Mouse (Mus musculus): Measurements from ENCODE around the gene Tnfsf15. TPM values are rescaled to one million over a fixed set of nuclear protein-coding genes. Genes with fewer than 3 reads are reported as not detected.

The Tnfsf15 gene
- 0.05 TPM in 1 of 2 replicates, not detected in the other for polyA plus RNA-seq (2015; fragmentation: Nextera tagmentation; extraction: Ambion mirVana)

GRCm38 (mm10) chr4:63744693-63745171, at the start of gene Tnfsf15:
TSS of gene Tnfsf15 (minus strand) at chr4:63745113.
- Histone ChIP-seq H3K9ac (no peak within 1 kb of the TSS), H3K4me2 (peak within 1 kb of the TSS; percentile 14), H3K4me3 (no peak within 1 kb of the TSS), H3K36me3 (no peaks in the 10 kb centered on the region), H3K4me1 (peaks cover 12% of the 10 kb centered on the region), H3K9me3 (no peaks in the 10 kb centered on the region), H3K27ac (replicated peaks) (no peak within 1 kb of the TSS), H3K27me3 (replicated peaks) (peaks cover 52% of the 10 kb centered on the region)
- ATAC-seq (ENCODE audit: extremely low read depth, insufficient number of reproducible peaks, low FRiP score, low TSS enrichment): no peak
- 27% methylated on average over 8 of the region's 8 CpGs for WGBS

DNA sequence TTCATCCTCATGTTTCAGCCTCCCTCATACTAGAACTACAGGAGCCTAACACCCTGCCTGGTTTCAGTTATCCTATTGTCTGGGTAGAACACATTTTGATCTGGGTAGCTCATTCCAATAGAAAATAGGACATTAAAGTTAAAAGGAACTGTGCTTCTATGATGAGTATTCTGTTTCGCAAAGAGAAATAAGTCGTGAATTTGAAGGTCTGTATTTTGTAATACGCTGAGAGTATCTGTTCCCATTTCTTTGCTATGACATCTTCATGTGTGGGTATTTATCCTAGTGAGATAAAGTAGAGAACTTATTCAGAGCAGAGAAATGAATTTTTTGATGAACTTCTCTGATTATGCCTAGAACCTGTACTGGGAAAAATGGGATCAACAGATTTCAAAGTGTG, 47.4 kb upstream of the Tnfsf15 start:
- Histone ChIP-seq H3K27me3 (replicated peaks) (no peaks in the 10 kb centered on the region; the same call in 1 of the 2 replicates), H3K9ac (no peak overlapping the region), H3K4me2 (no peak overlapping the region), H3K4me1 (no peaks in the 10 kb centered on the region), H3K36me3 (no peaks in the 10 kb centered on the region), H3K4me3 (no peak overlapping the region), H3K27ac (replicated peaks) (no peak overlapping the region), H3K9me3 (no peaks in the 10 kb centered on the region)
- 92% methylated on average over 3 of the region's 3 CpGs for WGBS
- ATAC-seq (ENCODE audit: extremely low read depth, insufficient number of reproducible peaks, low FRiP score, low TSS enrichment): no peak

DNA sequence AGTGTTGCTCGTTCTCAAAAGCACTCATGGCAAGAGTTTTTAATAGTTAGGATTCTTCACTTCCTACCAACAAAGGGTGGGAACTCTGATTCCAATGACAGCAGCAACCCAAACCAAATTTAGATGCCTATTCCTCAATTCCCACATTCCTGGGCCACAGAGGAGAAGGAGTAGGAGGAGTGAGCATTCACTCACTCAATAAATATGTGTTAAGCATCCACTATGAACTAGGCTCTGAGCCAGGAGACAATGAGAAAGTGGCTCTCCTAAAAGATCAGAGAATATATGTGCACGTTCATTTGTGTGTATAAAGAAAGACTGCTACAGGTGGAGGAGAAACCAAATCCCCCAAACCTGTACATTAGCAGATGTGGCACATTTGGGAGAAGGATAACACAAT, 40.6 kb upstream of the Tnfsf15 start:
- Histone ChIP-seq H3K4me3 (no peak overlapping the region), H3K27me3 (replicated peaks) (no peaks in the 10 kb centered on the region), H3K27ac (replicated peaks) (no peak overlapping the region), H3K9me3 (no peaks in the 10 kb centered on the region), H3K36me3 (no peaks in the 10 kb centered on the region), H3K9ac (no peak overlapping the region), H3K4me2 (no peak overlapping the region), H3K4me1 (no peaks in the 10 kb centered on the region)
- no peak for ATAC-seq (ENCODE audit: extremely low read depth, insufficient number of reproducible peaks, low FRiP score, low TSS enrichment)
- WGBS: 42% methylated on average over 2 of the region's 2 CpGs

DNA sequence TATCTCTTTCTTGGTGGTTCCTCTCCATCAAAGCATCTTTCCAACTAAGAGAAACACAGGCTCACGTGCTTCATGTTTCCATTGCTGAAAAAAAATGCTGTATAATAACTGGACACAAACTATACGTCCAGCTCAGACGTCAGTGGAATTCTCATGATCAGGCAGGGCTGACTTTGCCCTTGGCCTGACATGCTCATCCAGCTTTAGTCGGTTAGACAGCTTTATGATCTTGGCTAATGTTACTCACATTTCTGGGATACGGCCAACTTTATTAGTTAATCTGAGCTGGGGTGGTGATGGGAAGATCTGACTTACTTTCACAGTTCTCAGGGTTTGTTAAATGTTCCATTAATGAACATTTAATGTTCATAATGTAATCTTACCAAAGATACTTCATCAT, 38.9 kb upstream of the Tnfsf15 start:
- 65% methylated on average over 5 of the region's 5 CpGs for WGBS
- Histone ChIP-seq H3K4me3 (no peak overlapping the region), H3K9ac (no peak overlapping the region), H3K9me3 (no peaks in the 10 kb centered on the region), H3K27me3 (replicated peaks) (no peaks in the 10 kb centered on the region), H3K4me1 (no peaks in the 10 kb centered on the region), H3K27ac (replicated peaks) (no peak overlapping the region), H3K36me3 (no peaks in the 10 kb centered on the region), H3K4me2 (no peak overlapping the region)
- no peak for ATAC-seq (ENCODE audit: extremely low read depth, insufficient number of reproducible peaks, low FRiP score, low TSS enrichment)

DNA sequence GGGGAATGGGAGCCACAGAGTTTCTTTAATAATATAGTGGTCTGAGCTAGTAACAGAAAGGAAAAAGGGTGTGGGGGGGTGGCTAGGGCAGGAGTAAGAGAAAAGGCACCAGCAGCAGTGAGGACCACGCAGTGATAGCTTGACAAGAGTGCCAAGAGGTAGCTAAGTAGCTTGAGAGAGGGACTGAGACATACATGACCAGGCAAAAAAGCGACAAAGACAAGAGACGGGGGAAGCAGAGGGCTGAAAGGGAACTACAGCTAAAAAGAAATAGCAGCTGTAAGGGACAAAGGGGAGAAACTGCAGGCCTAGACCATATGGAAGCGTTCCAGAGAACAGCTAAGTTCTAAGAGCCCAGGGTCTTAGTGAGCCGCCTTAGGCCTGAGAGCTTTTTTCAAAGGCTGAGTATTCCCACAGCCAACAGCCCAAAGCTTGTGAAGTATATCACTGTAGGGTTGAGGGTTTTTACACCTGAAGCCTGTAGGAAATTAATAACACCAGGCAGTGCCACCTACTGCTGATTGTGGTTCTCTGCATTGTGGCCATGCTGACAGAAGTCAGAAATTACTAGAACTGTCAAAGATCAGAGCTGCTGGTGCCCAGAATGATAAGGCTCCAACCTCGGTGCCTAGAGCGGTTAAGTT, 38.2 kb upstream of the Tnfsf15 start:
- H3K9me3 ChIP-seq: no peaks in the 10 kb centered on the region
- no peaks in the 10 kb centered on the region for H3K4me1 ChIP-seq
- no peak overlapping the region for H3K27ac ChIP-seq (replicated peaks)
- H3K4me3 ChIP-seq: no peak overlapping the region
- H3K27me3 ChIP-seq (replicated peaks): no peaks in the 10 kb centered on the region
- no peak overlapping the region for H3K9ac ChIP-seq
- no peaks in the 10 kb centered on the region for H3K36me3 ChIP-seq
- H3K4me2 ChIP-seq: no peak overlapping the region
- 64% methylated on average over 7 of the region's 7 CpGs for WGBS
- ATAC-seq (ENCODE audit: extremely low read depth, insufficient number of reproducible peaks, low FRiP score, low TSS enrichment): no peak

DNA sequence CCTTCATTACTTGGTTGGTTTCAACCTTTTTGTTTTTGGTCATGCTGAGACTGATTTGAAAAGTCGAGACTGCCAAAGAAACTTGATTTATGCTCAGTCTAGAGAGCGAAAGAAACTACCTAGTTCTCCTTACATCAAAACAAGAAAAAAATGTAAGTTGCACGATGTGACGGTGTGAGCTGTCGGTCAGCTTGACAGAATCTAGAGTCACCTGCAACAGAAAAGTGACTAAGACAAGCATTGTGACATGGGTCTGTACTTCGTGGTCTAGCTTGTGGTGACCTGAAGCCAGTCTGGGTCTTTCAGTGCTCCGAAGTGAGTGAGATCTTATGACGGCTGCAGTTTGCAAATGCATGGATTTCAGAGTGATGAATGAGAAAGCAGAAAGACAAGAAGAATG, 32.3 kb upstream of the Tnfsf15 start:
- Histone ChIP-seq H3K4me3 (no peak overlapping the region), H3K27ac (replicated peaks) (no peak overlapping the region), H3K36me3 (no peaks in the 10 kb centered on the region), H3K9ac (no peak overlapping the region), H3K9me3 (no peaks in the 10 kb centered on the region), H3K4me1 (no peaks in the 10 kb centered on the region), H3K27me3 (replicated peaks) (no peaks in the 10 kb centered on the region), H3K4me2 (no peak overlapping the region)
- 76% methylated on average over 8 of the region's 8 CpGs for WGBS
- ATAC-seq (ENCODE audit: extremely low read depth, insufficient number of reproducible peaks, low FRiP score, low TSS enrichment): no peak

DNA sequence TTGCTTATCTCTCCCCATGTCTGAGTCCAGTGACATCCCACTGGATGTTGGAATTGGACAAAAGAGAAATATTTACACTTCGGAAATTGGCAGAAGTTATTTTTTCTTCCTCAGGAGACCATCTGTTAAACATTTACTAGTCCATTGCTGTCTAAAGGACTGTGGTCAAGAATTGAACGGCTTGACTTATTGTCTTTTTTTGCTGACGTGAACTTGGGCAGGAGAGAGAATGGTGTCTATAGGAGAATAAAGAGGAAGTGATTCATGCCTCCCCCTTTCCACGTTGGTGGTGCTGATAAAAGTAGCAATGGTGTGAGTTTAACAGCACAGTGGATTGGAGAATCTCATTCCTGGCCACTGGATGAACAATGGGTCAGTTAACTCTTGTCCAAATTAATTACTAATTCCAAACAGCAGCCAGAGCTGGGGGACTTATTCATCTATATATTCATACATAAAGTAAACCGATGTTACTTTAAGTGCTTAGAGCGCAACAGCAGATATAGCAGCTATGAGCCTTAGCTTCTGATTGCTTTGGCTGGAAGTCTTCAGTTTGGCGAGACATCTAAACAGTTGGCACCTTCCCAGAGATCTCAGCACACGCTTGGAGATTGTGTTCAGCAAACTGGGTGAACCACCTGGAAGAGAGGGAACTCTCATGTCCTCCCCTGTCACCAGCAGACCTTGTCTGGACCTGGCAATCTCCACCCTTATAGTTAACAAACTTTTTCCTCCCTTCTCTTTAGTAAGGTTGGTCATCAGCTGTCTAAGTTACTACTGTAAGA, 28.6 kb upstream of the Tnfsf15 start:
- Histone ChIP-seq H3K36me3 (no peaks in the 10 kb centered on the region), H3K27ac (replicated peaks) (no peak overlapping the region), H3K4me1 (no peaks in the 10 kb centered on the region), H3K4me2 (no peak overlapping the region), H3K9ac (no peak overlapping the region), H3K27me3 (replicated peaks) (no peaks in the 10 kb centered on the region), H3K4me3 (no peak overlapping the region), H3K9me3 (no peaks in the 10 kb centered on the region)
- WGBS: 61% methylated on average over 8 of the region's 8 CpGs
- ATAC-seq (ENCODE audit: extremely low read depth, insufficient number of reproducible peaks, low FRiP score, low TSS enrichment): no peak

DNA sequence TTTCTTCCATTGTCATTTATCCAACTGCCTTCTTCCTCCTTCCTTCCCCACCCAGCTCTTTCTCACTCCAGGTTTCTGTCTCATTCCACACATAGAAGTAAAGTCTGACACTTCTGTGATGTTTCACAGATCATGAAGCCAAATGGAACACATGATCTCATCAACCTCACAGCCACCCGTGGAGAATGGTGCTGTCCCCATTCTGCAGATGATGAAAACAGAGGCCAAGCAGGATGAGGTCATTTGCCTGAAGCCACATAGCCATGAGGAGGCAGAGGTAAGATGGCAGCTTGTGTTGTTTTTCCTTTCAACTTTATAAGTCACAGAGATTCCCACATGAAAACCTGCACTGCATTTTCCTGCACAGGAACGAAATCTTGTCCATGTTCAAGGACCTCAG, 27.6 kb upstream of the Tnfsf15 start:
- no peak overlapping the region for H3K4me3 ChIP-seq
- 64% methylated on average over 2 of the region's 2 CpGs for WGBS
- H3K36me3 ChIP-seq: no peaks in the 10 kb centered on the region
- ATAC-seq (ENCODE audit: extremely low read depth, insufficient number of reproducible peaks, low FRiP score, low TSS enrichment): no peak
- no peak overlapping the region for H3K9ac ChIP-seq
- no peaks in the 10 kb centered on the region for H3K27me3 ChIP-seq (replicated peaks)
- no peaks in the 10 kb centered on the region for H3K9me3 ChIP-seq
- H3K27ac ChIP-seq (replicated peaks): no peak overlapping the region
- H3K4me1 ChIP-seq: no peaks in the 10 kb centered on the region
- no peak overlapping the region for H3K4me2 ChIP-seq

- WGBS: 61% methylated on average over 4 of the region's 4 CpGs
- H3K27me3 ChIP-seq (replicated peaks): no peaks in the 10 kb centered on the region
- no peak overlapping the region for H3K4me3 ChIP-seq
- no peaks in the 10 kb centered on the region for H3K36me3 ChIP-seq
- no peaks in the 10 kb centered on the region for H3K4me1 ChIP-seq
- no peak overlapping the region for H3K27ac ChIP-seq (replicated peaks)
- ATAC-seq (ENCODE audit: extremely low read depth, insufficient number of reproducible peaks, low FRiP score, low TSS enrichment): no peak
- H3K4me2 ChIP-seq: no peak overlapping the region
- H3K9me3 ChIP-seq: no peaks in the 10 kb centered on the region
- no peak overlapping the region for H3K9ac ChIP-seq
Measured at GRCm38 (mm10) chr4:63771291-63771690, 26.4 kb upstream of the Tnfsf15 start.

GRCm38 (mm10) chr4:63769161-63769560, 24.2 kb upstream of the Tnfsf15 start:
- 82% methylated on average over 3 of the region's 3 CpGs for WGBS
- ATAC-seq (ENCODE audit: extremely low read depth, insufficient number of reproducible peaks, low FRiP score, low TSS enrichment): no peak
- Histone ChIP-seq H3K4me3 (no peak overlapping the region), H3K27me3 (replicated peaks) (no peaks in the 10 kb centered on the region), H3K9ac (no peak overlapping the region), H3K36me3 (no peaks in the 10 kb centered on the region), H3K9me3 (no peaks in the 10 kb centered on the region), H3K4me2 (no peak overlapping the region), H3K4me1 (no peaks in the 10 kb centered on the region), H3K27ac (replicated peaks) (no peak overlapping the region)

- H3K36me3 ChIP-seq: no peaks in the 10 kb centered on the region
- H3K4me2 ChIP-seq: no peak overlapping the region
- H3K27ac ChIP-seq (replicated peaks): no peak overlapping the region
- H3K27me3 ChIP-seq (replicated peaks): peaks cover 6% of the 10 kb centered on the region
- no peak overlapping the region for H3K4me3 ChIP-seq
- no peaks in the 10 kb centered on the region for H3K4me1 ChIP-seq
- WGBS: 75% methylated on average over 2 of the region's 2 CpGs
- H3K9ac ChIP-seq: no peak overlapping the region
- no peaks in the 10 kb centered on the region for H3K9me3 ChIP-seq
- no peak for ATAC-seq (ENCODE audit: extremely low read depth, insufficient number of reproducible peaks, low FRiP score, low TSS enrichment)
Measured at GRCm38 (mm10) chr4:63765050-63765449, 20.1 kb upstream of the Tnfsf15 start.

DNA sequence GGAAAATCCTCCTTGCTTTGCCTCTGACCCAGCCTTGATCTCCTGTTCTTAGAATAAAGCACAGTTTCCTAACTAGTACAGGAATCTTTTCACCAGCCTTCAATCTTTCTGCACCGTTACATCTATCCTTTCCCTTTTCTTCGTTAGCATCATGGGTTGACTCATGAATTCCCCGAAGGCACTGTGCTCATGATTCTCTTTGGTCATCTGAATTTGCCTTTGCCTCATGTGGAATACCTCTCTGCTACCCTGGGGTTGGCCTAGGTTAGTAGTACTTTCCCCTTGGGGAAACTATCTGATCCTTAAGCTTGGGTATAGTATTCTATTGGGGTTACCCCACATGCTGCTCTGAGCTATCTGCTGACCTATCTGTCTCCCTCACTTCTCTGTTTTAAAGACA, 15.0 kb upstream of the Tnfsf15 start:
- no peak for ATAC-seq (ENCODE audit: extremely low read depth, insufficient number of reproducible peaks, low FRiP score, low TSS enrichment)
- Histone ChIP-seq H3K4me1 (no peaks in the 10 kb centered on the region), H3K27me3 (replicated peaks) (peaks cover 27% of the 10 kb centered on the region), H3K9ac (no peak overlapping the region), H3K27ac (replicated peaks) (no peak overlapping the region), H3K4me2 (no peak overlapping the region), H3K36me3 (no peaks in the 10 kb centered on the region), H3K9me3 (no peaks in the 10 kb centered on the region), H3K4me3 (no peak overlapping the region)
- WGBS: 70% methylated on average over 3 of the region's 3 CpGs

Data from heart, embryonic 13.5 days (tissue).